ENCODE assay signal across 11 mouse cellular contexts in the genomic region with DNA sequence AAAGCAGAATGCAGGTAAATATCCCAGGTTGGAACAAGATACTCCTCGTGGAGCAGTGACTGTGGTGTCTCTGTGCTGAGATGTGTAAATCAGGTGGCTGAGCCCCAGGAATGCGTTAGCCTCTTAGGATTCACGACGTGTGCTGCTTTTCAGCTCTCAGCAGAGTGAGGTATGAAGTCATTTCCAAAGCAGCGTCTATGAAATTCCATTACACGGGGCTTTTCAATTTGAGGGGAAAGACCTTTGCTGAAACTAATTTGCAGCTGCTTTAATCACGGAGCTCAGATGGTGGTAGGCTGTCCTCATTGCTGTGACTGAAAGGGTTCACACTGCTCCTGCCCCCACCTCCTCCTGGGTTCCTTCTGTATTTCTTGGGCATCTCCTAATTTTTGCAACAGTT.
DNase-seq lines count a peak whose midpoint lies in the region; ATAC-seq lines count a peak whose summit lies in the region.
"Had no signal": no experiment of that assay in that cellular context is flagged by ENCODE, and none has a peak within 500 bp of the region (broad histone marks: within the 10 kb centered on the region; RNA-seq: fewer than 3 reads in every experiment).

No protein-coding gene starts in this region.

- H3K36me3 ChIP-seq in limb, embryonic 12.5 days: no peaks in the 10 kb centered on the region
- no peaks in the 10 kb centered on the region for H3K36me3 ChIP-seq in limb, embryonic 10.5 days
- H3K36me3 ChIP-seq in limb, embryonic 13.5 days: no peaks in the 10 kb centered on the region
- H3K36me3 ChIP-seq: liver, embryonic 12.5 days had no signal

- no peak overlapping the region for H3K4me2 ChIP-seq in limb, embryonic 12.5 days
- peak overlapping the region; percentile 37 for H3K4me2 ChIP-seq in limb, embryonic 13.5 days (replicated peaks)
- H3K4me2 ChIP-seq: liver, embryonic 12.5 days had no signal

- H3K27ac ChIP-seq in limb, embryonic 12.5 days: no peak overlapping the region
- no peak overlapping the region for H3K27ac ChIP-seq in limb, embryonic 10.5 days
- H3K27ac ChIP-seq in limb, embryonic 13.5 days: no peak overlapping the region
- H3K27ac ChIP-seq: liver, embryonic 12.5 days had no signal

- H3K9me3 ChIP-seq in limb, embryonic 12.5 days: no peaks in the 10 kb centered on the region
- no peaks in the 10 kb centered on the region for H3K9me3 ChIP-seq in limb, embryonic 10.5 days (replicated peaks)
- no peaks in the 10 kb centered on the region for H3K9me3 ChIP-seq in limb, embryonic 13.5 days
- H3K9me3 ChIP-seq: liver, embryonic 12.5 days had no signal

- ATAC-seq in limb, embryonic 12.5 days (ENCODE audit: insufficient number of reproducible peaks, insufficient read depth, low FRiP score, low TSS enrichment, low read depth): 0 out of 2 replicates have a peak, but pooled peaks have one; percentile 58
- peak; percentile 71; the same call in 1 of the 2 replicates for ATAC-seq in limb, embryonic 13.5 days (ENCODE audit: low FRiP score, low read depth)
- ATAC-seq: liver, embryonic 12.5 days had no signal

- WGBS in limb, embryonic 12.5 days: 8% methylated on average over 7 of the region's 7 CpGs
- WGBS in limb, embryonic 10.5 days: 12% methylated on average over 7 of the region's 7 CpGs
- WGBS in limb, embryonic 13.5 days: 6% methylated on average over 7 of the region's 7 CpGs

- peaks cover 13% of the 10 kb centered on the region for H3K4me1 ChIP-seq in limb, embryonic 12.5 days (replicated peaks)
- H3K4me1 ChIP-seq in limb, embryonic 10.5 days: 0 out of 2 replicates have a peak, but pooled peaks cover 6% of the 10 kb centered on the region
- H3K4me1 ChIP-seq in limb, embryonic 13.5 days: peaks cover 7% of the 10 kb centered on the region; the same call in 1 of the 2 replicates
- H3K4me1 ChIP-seq: liver, embryonic 12.5 days had no signal

- peaks cover 25% of the 10 kb centered on the region for H3K27me3 ChIP-seq in limb, embryonic 12.5 days
- H3K27me3 ChIP-seq in limb, embryonic 10.5 days (ENCODE audit: low read depth, poor library complexity, severe bottlenecking): peaks cover 27% of the 10 kb centered on the region; the same call in 1 of the 2 replicates
- H3K27me3 ChIP-seq in limb, embryonic 13.5 days: peaks cover 19% of the 10 kb centered on the region

- H3K9ac ChIP-seq in limb, embryonic 12.5 days (replicated peaks): no peak overlapping the region
- H3K9ac ChIP-seq in limb, embryonic 13.5 days: no peak overlapping the region
- H3K9ac ChIP-seq: liver, embryonic 12.5 days had no signal

- peak; percentile 26 for DNase-seq in embryo, embryonic 10 days (ENCODE audit: low spot score)
- DNase-seq in embryo, embryonic 9.5 days (ENCODE audit: extremely low spot score): no peak
- DNase-seq in limb, embryonic 10.5 days (ENCODE audit: low spot score): no peak
- DNase-seq in retina, postnatal 1 day: peak; percentile 30
- no peak for DNase-seq in cerebellum, adult 9-11 months
- no peak for DNase-seq in urinary bladder, postnatal 36 days (ENCODE audit: low spot score in 2 of 2)
- DNase-seq: gastrocnemius, postnatal 25 days; lung, postnatal 4 days had no signal

- H3K4me3 ChIP-seq in limb, embryonic 12.5 days (replicated peaks): no peak overlapping the region
- no peak overlapping the region for H3K4me3 ChIP-seq in limb, embryonic 10.5 days
- no peak overlapping the region for H3K4me3 ChIP-seq in limb, embryonic 13.5 days
- H3K4me3 ChIP-seq: liver, embryonic 12.5 days had no signal

Comparison
In these comparisons a context has a peak if more than half of its experiments do, and no peak if none do; other contexts are left out.
1. DNase-seq: peak in embryo, embryonic 10 days (single experiment) and retina, postnatal 1 day (single experiment); none in embryo, embryonic 9.5 days (single experiment), limb, embryonic 10.5 days (single experiment), cerebellum, adult 9-11 months (single experiment) and urinary bladder, postnatal 36 days (0 of 2).